Mouse (Mus musculus): Measurements from ENCODE around the gene Dglucy. TPM values are rescaled to one million over a fixed set of nuclear protein-coding genes. Genes with fewer than 3 reads are reported as not detected.

Gene Dglucy
- total RNA-seq, 1 experiment from 2014 or later: 22.4 TPM

DNA sequence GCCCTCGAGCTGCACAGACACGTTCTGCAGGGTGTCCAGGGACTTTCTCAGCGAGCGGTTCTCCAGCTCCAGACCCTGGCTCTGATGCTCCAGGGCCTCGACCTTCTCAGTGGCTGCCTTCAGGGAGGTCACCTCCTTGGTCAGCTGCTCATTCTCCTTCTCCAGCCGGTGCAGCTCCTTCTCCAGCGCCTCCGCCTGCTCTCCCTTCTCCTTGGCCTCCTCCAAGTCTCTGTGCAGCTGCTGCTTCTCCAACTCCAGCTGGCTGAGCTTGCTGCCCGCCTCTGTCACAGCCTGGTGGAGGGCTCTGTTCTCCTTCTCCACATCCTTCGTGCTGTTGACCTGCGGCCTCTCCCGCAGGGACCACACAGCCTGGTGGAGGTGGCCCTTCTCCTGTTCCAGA lies 166.6 kb downstream of the Dglucy start:
- ATAC-seq (replicated peaks; ENCODE audit: insufficient number of reproducible peaks, low FRiP score, low TSS enrichment, poor library complexity, severe bottlenecking): no peak

DNA sequence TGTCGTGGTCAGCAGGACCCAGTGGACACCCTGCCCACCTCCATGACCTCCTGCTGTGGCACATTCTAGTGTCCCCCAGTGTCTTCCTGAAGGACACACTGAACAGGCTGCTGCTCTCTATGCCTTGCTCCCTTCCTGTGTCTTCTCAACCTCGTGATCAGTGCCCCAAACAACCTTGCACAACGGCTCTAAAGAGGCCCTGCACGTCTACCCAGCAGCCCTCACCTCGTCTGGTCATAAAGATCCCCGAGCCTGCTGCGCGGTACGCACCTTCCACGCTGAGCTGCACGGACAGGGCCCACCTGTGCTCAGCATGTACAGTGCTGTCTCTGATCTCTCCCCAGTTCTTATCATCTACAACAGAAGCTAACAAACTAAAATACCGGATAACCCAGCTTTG lies 167.1 kb downstream of the Dglucy start:
- no peak for ATAC-seq (replicated peaks; ENCODE audit: insufficient number of reproducible peaks, low FRiP score, low TSS enrichment, poor library complexity, severe bottlenecking)

Other genes starting within 250 kb of the Dglucy start
- 23.7 to 25.8 TPM (median 25.6 TPM) in 3 replicates for gene Rps6ka5, start 52.1 kb upstream of the Dglucy start, total RNA-seq (2017)
- gene Gpr68, start 129.1 kb downstream of the Dglucy start, total RNA-seq (2017): 4.4 to 27.8 TPM (median 4.9 TPM) in 3 replicates
- 350 to 541 TPM (median 365 TPM) in 3 replicates for gene Ccdc88c, start 250.0 kb downstream of the Dglucy start, total RNA-seq (2017)